Mouse (Mus musculus): Measurements from ENCODE around the gene Ppp1r9b.

Ppp1r9b gene

DNA sequence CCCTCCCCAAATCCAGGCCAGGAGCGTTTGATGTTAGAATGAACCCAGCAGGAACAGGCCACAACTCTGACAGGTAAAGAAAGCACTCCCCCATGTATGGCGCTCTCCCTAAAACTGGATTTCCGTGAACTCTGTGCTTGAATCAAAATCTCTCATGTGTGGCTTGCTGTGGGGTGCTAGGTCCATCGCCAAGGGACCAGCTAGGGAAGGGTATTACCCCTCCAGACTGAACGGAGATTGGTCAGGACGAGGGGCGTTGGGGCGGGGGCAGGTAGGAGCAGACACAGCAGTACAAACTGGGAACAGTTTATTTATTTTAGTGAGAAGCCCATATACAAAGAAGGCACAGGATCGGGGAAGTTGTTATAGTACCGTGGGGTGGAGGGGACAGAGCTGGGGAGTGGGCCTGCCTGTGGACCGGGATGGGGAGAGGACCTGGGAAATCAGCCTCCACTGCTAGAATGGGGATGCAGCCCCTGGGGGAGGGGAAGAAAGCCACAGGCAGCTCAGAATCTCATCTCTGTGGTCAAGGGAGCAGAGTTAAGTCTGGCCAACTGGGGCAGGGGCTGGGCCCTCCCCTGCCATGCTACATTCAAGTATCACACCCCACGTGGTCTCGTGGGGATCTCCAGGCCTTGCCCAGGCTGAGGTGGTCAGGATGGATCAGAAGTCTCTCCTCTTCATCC is 53.5 kb downstream of the Ppp1r9b start:
- no peak for DNase-seq (ENCODE audit: low read depth, low spot score)

DNA sequence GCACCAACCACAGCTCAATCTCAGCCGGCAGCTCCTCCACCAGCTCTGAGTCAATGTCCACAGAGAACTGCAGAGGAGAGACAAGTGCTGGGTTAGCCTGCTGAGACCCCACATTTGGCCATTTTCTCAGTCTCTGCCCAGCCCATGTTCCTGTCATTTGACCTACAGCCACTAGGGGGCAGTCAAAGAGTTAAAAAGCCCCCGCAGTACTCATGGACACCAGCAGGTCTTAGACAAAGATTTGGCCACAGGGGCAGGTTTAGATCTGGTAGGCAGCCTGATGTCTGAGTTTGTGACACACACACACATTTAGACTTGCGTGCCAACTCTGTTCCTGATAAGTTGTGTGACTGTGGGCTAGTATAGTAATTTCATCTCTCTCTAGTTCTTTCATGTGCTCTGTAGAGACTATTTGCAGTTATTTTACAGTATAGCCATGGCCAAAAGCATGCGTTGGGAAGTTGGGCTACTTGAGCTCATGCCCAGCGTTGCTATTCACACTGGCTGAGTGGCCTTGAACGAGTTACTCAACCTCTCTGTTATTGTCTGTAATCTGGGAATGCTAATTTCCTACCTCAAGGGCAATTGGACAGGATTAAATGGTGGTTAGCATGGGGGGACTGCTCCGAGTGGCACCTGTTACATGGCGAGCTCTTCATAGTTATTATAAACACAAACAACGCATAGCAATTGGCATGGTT is 56.3 kb downstream of the Ppp1r9b start:
- peak; percentile 82 for DNase-seq (ENCODE audit: low read depth, low spot score)

DNA sequence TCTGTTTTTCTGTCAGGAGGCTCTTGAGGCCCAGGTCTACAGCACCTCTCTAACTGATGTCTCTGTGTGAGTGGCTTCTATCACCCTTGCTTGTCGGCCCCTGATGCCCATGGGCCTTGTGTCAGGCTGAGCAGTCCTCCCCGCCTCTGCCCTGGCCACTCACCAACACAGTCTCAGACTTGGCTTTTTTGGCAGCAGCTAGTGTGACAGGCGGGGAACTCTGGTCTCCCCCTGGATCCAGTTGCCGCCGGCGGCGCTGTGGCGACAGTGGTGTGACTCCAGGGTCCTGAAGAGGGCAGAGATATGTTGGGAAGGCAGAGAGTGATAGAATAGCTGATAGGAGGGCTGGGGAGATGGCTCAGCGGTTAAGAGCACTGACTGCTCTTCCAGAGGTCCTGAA is 62.2 kb downstream of the Ppp1r9b start:
- DNase-seq (ENCODE audit: low read depth, low spot score) = no peak

Data from 3T3-L1 (cell line).